Comparison of ENCODE assay signal across 8 mouse cellular contexts in the genomic region with DNA sequence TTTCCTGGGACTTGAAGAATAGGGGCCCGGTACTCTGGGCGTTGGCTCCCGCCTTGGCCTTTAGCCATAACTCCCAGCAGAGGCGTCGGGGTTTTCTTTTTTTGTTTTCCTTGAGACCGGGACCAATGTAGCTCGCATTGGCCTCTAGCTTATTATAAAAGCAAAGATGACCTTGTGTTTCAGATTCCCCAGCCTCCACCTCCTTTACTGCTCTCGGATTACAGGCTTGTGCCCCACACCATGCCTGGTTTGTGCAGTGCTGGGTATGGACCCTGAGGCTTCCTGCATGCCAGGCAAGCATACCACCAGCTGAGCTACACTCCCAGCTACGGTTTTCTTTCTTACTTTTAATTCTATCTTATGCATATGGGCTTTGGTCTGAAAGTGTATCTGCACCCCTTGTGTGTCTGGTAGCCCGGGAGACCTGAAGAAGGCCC. TPM values are rescaled to one million over a fixed set of nuclear protein-coding genes. Genes with fewer than 3 reads are reported as not detected.
A peak's percentile ranks its signal among the peaks of the same experiment; 100 is the strongest.
DNase-seq lines count a peak whose midpoint lies in the region; ATAC-seq lines count a peak whose summit lies in the region.

No protein-coding gene starts in this region.

- intact Hi-C loops in left cerebral cortex, postnatal 10 days (cut with DNase I) = no loop called here
- intact Hi-C loops in left cerebral cortex, postnatal 36 days (cut with DNase I) = no loop called here

- H3K36me3 ChIP-seq in lung, embryonic 15.5 days = no peaks in the 10 kb centered on the region
- no peaks in the 10 kb centered on the region for H3K36me3 ChIP-seq in forebrain, embryonic 11.5 days (ENCODE audit: control insufficient read depth, insufficient read depth, low read length)
- no peaks in the 10 kb centered on the region for H3K36me3 ChIP-seq in limb, embryonic 11.5 days (ENCODE audit: control insufficient read depth, insufficient read depth, low read length)
- H3K36me3 ChIP-seq in neural tube, embryonic 14.5 days (ENCODE audit: control insufficient read depth, insufficient read depth, low read length) = no peaks in the 10 kb centered on the region

- H3K4me1 ChIP-seq in lung, embryonic 15.5 days = peaks cover 40% of the 10 kb centered on the region
- H3K4me1 ChIP-seq in forebrain, embryonic 11.5 days (replicated peaks; ENCODE audit: control insufficient read depth, insufficient read depth, low read length) = peaks cover 13% of the 10 kb centered on the region; the same call in 1 of the 2 replicates
- peaks cover 14% of the 10 kb centered on the region for H3K4me1 ChIP-seq in limb, embryonic 11.5 days (ENCODE audit: control insufficient read depth, insufficient read depth, low read length)
- peaks cover 8% of the 10 kb centered on the region for H3K4me1 ChIP-seq in neural tube, embryonic 14.5 days (ENCODE audit: control insufficient read depth, insufficient read depth, low read length)

- 11% methylated on average over 10 of the region's 10 CpGs for WGBS in lung, embryonic 15.5 days
- WGBS in forebrain, embryonic 11.5 days = 16% methylated on average over 10 of the region's 10 CpGs
- 17% methylated on average over 10 of the region's 10 CpGs for WGBS in limb, embryonic 11.5 days
- WGBS in neural tube, embryonic 14.5 days = 9% methylated on average over 10 of the region's 10 CpGs

- peak overlapping the region; percentile 20; the same call in 1 of the 2 replicates for H3K9ac ChIP-seq in lung, embryonic 15.5 days
- peak overlapping the region; percentile 23; the same call in 1 of the 2 replicates for H3K9ac ChIP-seq in forebrain, embryonic 11.5 days (ENCODE audit: low read length)
- H3K9ac ChIP-seq in limb, embryonic 11.5 days (ENCODE audit: low read length) = no peak overlapping the region; the same call in 1 of the 2 replicates
- no peak overlapping the region; the same call in 1 of the 2 replicates for H3K9ac ChIP-seq in neural tube, embryonic 14.5 days (replicated peaks; ENCODE audit: low read depth, low read length)

- ATAC-seq in lung, embryonic 15.5 days (ENCODE audit: borderline replicate concordance, extremely low read depth, low FRiP score, low TSS enrichment) = peak; percentile 36; the same call in 1 of the 2 replicates
- peak; percentile 72 for ATAC-seq in forebrain, embryonic 11.5 days (replicated peaks; ENCODE audit: low FRiP score)
- peak; percentile 26; the same call in 1 of the 2 replicates for ATAC-seq in limb, embryonic 11.5 days (ENCODE audit: insufficient number of reproducible peaks, low FRiP score, low TSS enrichment, low read depth)
- peak; percentile 34; the same call in 1 of the 2 replicates for ATAC-seq in neural tube, embryonic 14.5 days (ENCODE audit: low read depth)

- H3K4me2 ChIP-seq in lung, embryonic 15.5 days = peak overlapping the region; percentile 97
- H3K4me2 ChIP-seq in forebrain, embryonic 11.5 days (ENCODE audit: low read depth, low read length, severe bottlenecking) = peak overlapping the region; percentile 29; the same call in 1 of the 2 replicates
- H3K4me2 ChIP-seq in limb, embryonic 11.5 days (ENCODE audit: low read depth, severe bottlenecking) = peak overlapping the region; percentile 96
- H3K4me2 ChIP-seq in neural tube, embryonic 14.5 days (ENCODE audit: low read depth, low read length) = peak overlapping the region; percentile 86

- peak overlapping the region; percentile 49 for H3K4me3 ChIP-seq in lung, embryonic 15.5 days
- peak overlapping the region; percentile 45; the same call in 1 of the 2 replicates for H3K4me3 ChIP-seq in forebrain, embryonic 11.5 days (ENCODE audit: low read depth, low read length)
- H3K4me3 ChIP-seq in limb, embryonic 11.5 days (ENCODE audit: low read depth, low read length) = peak overlapping the region; percentile 49
- H3K4me3 ChIP-seq in neural tube, embryonic 14.5 days (ENCODE audit: low read depth, low read length) = no peak overlapping the region; the same call in 1 of the 2 replicates

- H3K27ac ChIP-seq in lung, embryonic 15.5 days = peak overlapping the region; percentile 51; the same call in 1 of the 2 replicates
- H3K27ac ChIP-seq in forebrain, embryonic 11.5 days (ENCODE audit: low read depth, low read length) = no peak overlapping the region
- 0 out of 2 replicates have a peak overlapping the region, but pooled peaks have one; percentile 22 for H3K27ac ChIP-seq in limb, embryonic 11.5 days (replicated peaks; ENCODE audit: low read depth, low read length)
- H3K27ac ChIP-seq in neural tube, embryonic 14.5 days (ENCODE audit: low read depth, low read length) = no peak overlapping the region

- DNase-seq in lung, postnatal 36 days = no peak
- DNase-seq in forebrain, embryonic 11.5 days (ENCODE audit: low spot score) = no peak
- no peak for DNase-seq in limb, embryonic 11.5 days (ENCODE audit: low spot score)
- no peak for DNase-seq in left cerebral cortex, postnatal 10 days (ENCODE audit: extremely low spot score in 1 of 2, low spot score in 2 of 2)
- no peak for DNase-seq in left cerebral cortex, postnatal 36 days (ENCODE audit: low spot score in 2 of 2)
- DNase-seq in right cerebral cortex, adult 18-20 months = no peak

- H3K9me3 ChIP-seq in lung, embryonic 15.5 days = no peaks in the 10 kb centered on the region
- H3K9me3 ChIP-seq in forebrain, embryonic 11.5 days (ENCODE audit: control insufficient read depth, low read length) = no peaks in the 10 kb centered on the region
- H3K9me3 ChIP-seq in limb, embryonic 11.5 days (ENCODE audit: control insufficient read depth, low read length) = no peaks in the 10 kb centered on the region
- no peaks in the 10 kb centered on the region for H3K9me3 ChIP-seq in neural tube, embryonic 14.5 days (ENCODE audit: control insufficient read depth, low read length)

- H3K27me3 ChIP-seq in lung, embryonic 15.5 days = no peaks in the 10 kb centered on the region
- H3K27me3 ChIP-seq in forebrain, embryonic 11.5 days (ENCODE audit: control insufficient read depth, insufficient read depth, low read length) = peaks cover 2% of the 10 kb centered on the region; the same call in 1 of the 2 replicates
- H3K27me3 ChIP-seq in limb, embryonic 11.5 days (ENCODE audit: control insufficient read depth, insufficient read depth, low read length) = no peaks in the 10 kb centered on the region
- H3K27me3 ChIP-seq in neural tube, embryonic 14.5 days (ENCODE audit: control insufficient read depth, insufficient read depth, low read length) = peaks cover 4% of the 10 kb centered on the region; the same call in 1 of the 2 replicates

RNA-seq across cellular contexts. Expression of gene Micall2, which starts 0.4 kb away (rescaled TPM):
- 3.4 and 3.5 TPM in 2 replicates for polyA plus RNA-seq in lung, embryonic 15.5 days (2015; fragmentation: Nextera tagmentation; extraction: Ambion mirVana)
- polyA plus RNA-seq in forebrain, embryonic 11.5 days (2014; fragmentation: Nextera tagmentation; extraction: Ambion mirVana) = 5.4 and 6.7 TPM in 2 replicates
- 6.6 and 7.8 TPM in 2 replicates for polyA plus RNA-seq in limb, embryonic 11.5 days (2014; fragmentation: Nextera tagmentation; extraction: Ambion mirVana)
- polyA plus RNA-seq in neural tube, embryonic 14.5 days (2014; fragmentation: Nextera tagmentation; extraction: Ambion mirVana) = 9.1 and 9.4 TPM in 2 replicates
- 1 to 10 TPM; 4.3 to 4.6 TPM for total RNA-seq in left cerebral cortex, postnatal 10 days (2021)
- total RNA-seq in left cerebral cortex, postnatal 36 days (2021) = 1 to 10 TPM; 1.7 to 3.4 TPM

RNA-seq across cellular contexts. Expression of gene Ints1, which starts 39.0 kb away (rescaled TPM):
- 22.8 and 24.7 TPM in 2 replicates for polyA plus RNA-seq in lung, embryonic 15.5 days (2015; fragmentation: Nextera tagmentation; extraction: Ambion mirVana)
- polyA plus RNA-seq in forebrain, embryonic 11.5 days (2014; fragmentation: Nextera tagmentation; extraction: Ambion mirVana) = 40.5 and 42.0 TPM in 2 replicates
- polyA plus RNA-seq in limb, embryonic 11.5 days (2014; fragmentation: Nextera tagmentation; extraction: Ambion mirVana) = 33.7 and 40.5 TPM in 2 replicates
- polyA plus RNA-seq in neural tube, embryonic 14.5 days (2014; fragmentation: Nextera tagmentation; extraction: Ambion mirVana) = 35.4 and 39.6 TPM in 2 replicates
- total RNA-seq in left cerebral cortex, postnatal 10 days (2021) = 100 to 1,000 TPM in 1 of 2 experiments, 10 to 100 TPM in 1; 93.4 to 106 TPM
- 10 to 100 TPM; 95.5 to 96.2 TPM for total RNA-seq in left cerebral cortex, postnatal 36 days (2021)

RNA-seq across cellular contexts. Expression of gene Mafk, which starts 54.8 kb away (rescaled TPM):
- polyA plus RNA-seq in lung, embryonic 15.5 days (2015; fragmentation: Nextera tagmentation; extraction: Ambion mirVana) = 14.1 and 15.3 TPM in 2 replicates
- polyA plus RNA-seq in forebrain, embryonic 11.5 days (2014; fragmentation: Nextera tagmentation; extraction: Ambion mirVana) = 7.5 and 8.3 TPM in 2 replicates
- 4.6 and 5.1 TPM in 2 replicates for polyA plus RNA-seq in limb, embryonic 11.5 days (2014; fragmentation: Nextera tagmentation; extraction: Ambion mirVana)
- 5.7 and 8.9 TPM in 2 replicates for polyA plus RNA-seq in neural tube, embryonic 14.5 days (2014; fragmentation: Nextera tagmentation; extraction: Ambion mirVana)
- total RNA-seq in left cerebral cortex, postnatal 10 days (2021) = 1 to 10 TPM; 7.0 to 7.8 TPM
- 1 to 10 TPM; 8.2 to 8.8 TPM for total RNA-seq in left cerebral cortex, postnatal 36 days (2021)

Comparison
In these comparisons a context has a peak if more than half of its experiments do, and no peak if none do; other contexts are left out.
1. H3K27ac ChIP-seq: peak in lung, embryonic 15.5 days (single experiment) and limb, embryonic 11.5 days (single experiment); none in forebrain, embryonic 11.5 days (single experiment) and neural tube, embryonic 14.5 days (single experiment).
2. H3K4me2 ChIP-seq: peak in every context shown above with its lines; median percentile 97 in lung, embryonic 15.5 days; 96 in limb, embryonic 11.5 days; 86 in neural tube, embryonic 14.5 days; 29 in forebrain, embryonic 11.5 days.
3. H3K9ac ChIP-seq: peak in lung, embryonic 15.5 days (single experiment) and forebrain, embryonic 11.5 days (single experiment); none in limb, embryonic 11.5 days (single experiment) and neural tube, embryonic 14.5 days (single experiment).
4. Peak in every context shown above with its lines, with median percentiles within 50 percentile points of each other: ATAC-seq.